Mouse (Mus musculus) small intestine, adult 10 weeks (tissue): ENCODE data around the gene D830030K20Rik. TPM values are rescaled to one million over a fixed set of nuclear protein-coding genes. Genes with fewer than 3 reads are reported as not detected.

Experiments used
- polyA plus RNA-seq: library from polyadenylated mRNA; stranded (reverse); fragments of 350-450 nt; fragmentation: Illumina TruSeq; extraction: RNeasy Lipid Tissue Mini Kit (QIAGEN cat#74804); gene quantifications from one replicate; pipeline ENCODE4 v1.2.3, GENCODE M21; 2014; ENCODE audit warnings: low replicate concordance

Gene D830030K20Rik
- polyA plus RNA-seq, result 13.1 TPM

GRCm38 (mm10) chr14:3208272-3209152 lies at the start of gene D830030K20Rik:
Gene D830030K20Rik, plus strand, starts transcription at chr14:3208488.

GRCm38 (mm10) chr14:3187955-3188354 lies 20.3 kb upstream of the D830030K20Rik start, which contains the start of gene Gm5795:
Gene Gm5795, plus strand, starts transcription at chr14:3188255.

Other genes with a start within 250 kb of the D830030K20Rik start
- not detected for gene Gm2888, start 178.5 kb upstream of the D830030K20Rik start, polyA plus RNA-seq
- 1.0 TPM for gene Gm2897, start 159.2 kb upstream of the D830030K20Rik start, polyA plus RNA-seq
- gene Gm10340, start 74.5 kb upstream of the D830030K20Rik start, polyA plus RNA-seq, result not detected
- not detected for gene Gm5795, start 20.2 kb upstream of the D830030K20Rik start, polyA plus RNA-seq
- 0.22 TPM for gene Gm2956, start 124.1 kb downstream of the D830030K20Rik start, polyA plus RNA-seq
- not detected for gene Gm10413, start 186.6 kb downstream of the D830030K20Rik start, polyA plus RNA-seq
- 0.71 TPM for gene Gm10409, start 204.1 kb downstream of the D830030K20Rik start, polyA plus RNA-seq
- 0.22 TPM for gene Gm3005, start 219.6 kb downstream of the D830030K20Rik start, polyA plus RNA-seq
- gene Gm10408, start 240.9 kb downstream of the D830030K20Rik start, polyA plus RNA-seq, result not detected